Mouse (Mus musculus) small intestine, adult 2 months (tissue): Measurements from ENCODE around the gene Idua. TPM values are rescaled to one million over a fixed set of nuclear protein-coding genes. Genes with fewer than 3 reads are reported as not detected.

Experiments used
- H3K27ac ChIP-seq: fragments of 200-500 bp; 2 replicates; pipeline ENCODE4 v1.5.1; 2012; ENCODE audit warnings: low read depth, low read length, control low read depth, inconsistent platforms; ENCODE audit not compliant: insufficient read depth
- H3K27me3 ChIP-seq: fragments of 200-500 bp; 2 replicates; pipeline ENCODE4 v1.6.1; 2012; ENCODE audit warnings: mild to moderate bottlenecking, moderate library complexity, low read length, inconsistent platforms; ENCODE audit not compliant: control insufficient read depth, insufficient read depth
- H3K36me3 ChIP-seq: fragments of 200-500 bp; 2 replicates; pipeline ENCODE4 v1.6.1; 2012; ENCODE audit warnings: mild to moderate bottlenecking, low read length, control low read depth, inconsistent platforms; ENCODE audit not compliant: control insufficient read depth, insufficient read depth
- H3K4me1 ChIP-seq: fragments of 200-500 bp; 2 replicates; pipeline ENCODE4 v1.6.1; 2012; ENCODE audit warnings: low read length, inconsistent platforms, mixed read lengths; ENCODE audit not compliant: control insufficient read depth, insufficient read depth, insufficient read length
- H3K4me3 ChIP-seq: fragments of 200-500 bp; 2 replicates; pipeline ENCODE4 v1.5.1; 2012; ENCODE audit warnings: low read depth, mild to moderate bottlenecking, control low read depth, inconsistent platforms, low read length, moderate library complexity
- CTCF ChIP-seq: fragments of 200-500 bp; IDR thresholded peaks from 2 replicates; pipeline ENCODE4 v1.5.1; 2012; ENCODE audit warnings: low read depth, mild to moderate bottlenecking, control low read depth, inconsistent platforms, low read length, moderate library complexity, mixed read lengths; ENCODE audit not compliant: insufficient replicate concordance, insufficient read length; ENCODE audit errors: extremely low read depth
- POLR2A ChIP-seq: fragments of 200-500 bp; IDR thresholded peaks from 2 replicates; pipeline ENCODE4 v1.6.1; 2012; ENCODE audit warnings: low read depth, mild to moderate bottlenecking, control low read depth, inconsistent platforms, low read length, moderate library complexity
- WGBS: fragments of 180-500 bp; shearing (Covaris S2); methylation state at CpG from one replicate; pipeline ENCODE4 v1.1.7; 2018; 5-methylcytosine and 5-hydroxymethylcytosine counted together
- polyA plus RNA-seq: library from polyadenylated mRNA; depleted of rRNA; stranded (reverse); fragments of >200 nt; gene quantifications from 2 replicates; pipeline ENCODE4 v1.2.3, GENCODE M21; 2012

Idua gene
- polyA plus RNA-seq, 1 experiment, result 20.1 TPM

DNA sequence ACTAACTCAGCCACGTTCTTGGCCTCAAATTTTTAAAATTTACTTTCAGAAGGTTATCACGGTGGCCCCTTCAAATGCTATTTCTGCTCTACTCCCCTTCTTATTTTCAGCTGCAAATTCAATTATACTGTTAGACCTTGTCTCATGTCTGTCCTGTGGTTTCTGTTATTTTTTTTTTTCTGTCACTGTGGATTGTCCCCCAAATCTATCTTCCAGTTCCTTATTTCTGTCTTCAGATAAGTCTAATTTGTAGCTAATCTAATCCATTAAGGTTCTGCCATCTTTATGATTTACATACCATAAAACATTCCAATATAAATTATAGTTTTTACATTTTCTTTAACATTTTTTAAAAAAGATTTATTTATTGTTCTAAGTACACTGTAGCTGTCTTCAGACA is 7.2 kb downstream of the Idua start:
- H3K4me3 ChIP-seq, result no peak overlapping the region
- H3K27me3 ChIP-seq, result no peaks in the 10 kb centered on the region; the same call in 1 of the 2 replicates
- 81% methylated on average over 2 of the region's 2 CpGs for WGBS
- peaks cover 4% of the 10 kb centered on the region; the same call in 1 of the 2 replicates for H3K36me3 ChIP-seq
- peaks cover 5% of the 10 kb centered on the region; the same call in 1 of the 2 replicates for H3K4me1 ChIP-seq
- TF ChIP-seq POLR2A (no peak), CTCF (no peak)
- no peak overlapping the region for H3K27ac ChIP-seq

DNA sequence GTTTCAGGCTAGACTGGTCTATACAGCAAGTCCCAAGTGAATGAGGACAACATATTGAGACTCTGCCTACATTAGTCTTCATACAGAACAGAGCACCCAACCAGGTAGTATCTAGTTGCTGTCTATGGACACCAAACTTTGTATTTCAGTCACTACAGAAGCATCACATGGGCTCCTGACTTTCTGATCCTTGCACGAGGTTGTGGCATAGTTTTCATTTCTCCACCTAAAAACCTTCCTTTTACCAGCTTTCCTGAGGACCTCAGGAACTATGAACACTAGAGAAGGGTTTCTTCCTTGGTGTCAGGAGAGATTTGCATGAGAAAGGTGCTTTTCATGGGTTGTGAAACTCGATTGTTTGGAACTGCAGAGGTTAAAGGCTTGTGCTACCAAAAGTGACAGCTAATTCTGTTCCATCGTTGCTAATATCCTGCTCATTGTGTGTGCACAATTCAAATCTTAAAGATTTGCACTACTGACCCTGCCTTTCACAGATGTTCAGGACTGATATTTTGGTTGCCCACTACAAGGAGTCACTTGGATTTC is 8.3 kb downstream of the Idua start:
- Histone ChIP-seq H3K4me3 (peak overlapping the region; percentile 79), H3K27me3 (no peaks in the 10 kb centered on the region; the same call in 1 of the 2 replicates), H3K27ac (peak overlapping the region; percentile 72), H3K4me1 (peaks cover 5% of the 10 kb centered on the region; the same call in 1 of the 2 replicates), H3K36me3 (peaks cover 4% of the 10 kb centered on the region; the same call in 1 of the 2 replicates)
- TF ChIP-seq POLR2A (no peak), CTCF (no peak)
- WGBS, result 9% methylated on average over 3 of the region's 3 CpGs

DNA sequence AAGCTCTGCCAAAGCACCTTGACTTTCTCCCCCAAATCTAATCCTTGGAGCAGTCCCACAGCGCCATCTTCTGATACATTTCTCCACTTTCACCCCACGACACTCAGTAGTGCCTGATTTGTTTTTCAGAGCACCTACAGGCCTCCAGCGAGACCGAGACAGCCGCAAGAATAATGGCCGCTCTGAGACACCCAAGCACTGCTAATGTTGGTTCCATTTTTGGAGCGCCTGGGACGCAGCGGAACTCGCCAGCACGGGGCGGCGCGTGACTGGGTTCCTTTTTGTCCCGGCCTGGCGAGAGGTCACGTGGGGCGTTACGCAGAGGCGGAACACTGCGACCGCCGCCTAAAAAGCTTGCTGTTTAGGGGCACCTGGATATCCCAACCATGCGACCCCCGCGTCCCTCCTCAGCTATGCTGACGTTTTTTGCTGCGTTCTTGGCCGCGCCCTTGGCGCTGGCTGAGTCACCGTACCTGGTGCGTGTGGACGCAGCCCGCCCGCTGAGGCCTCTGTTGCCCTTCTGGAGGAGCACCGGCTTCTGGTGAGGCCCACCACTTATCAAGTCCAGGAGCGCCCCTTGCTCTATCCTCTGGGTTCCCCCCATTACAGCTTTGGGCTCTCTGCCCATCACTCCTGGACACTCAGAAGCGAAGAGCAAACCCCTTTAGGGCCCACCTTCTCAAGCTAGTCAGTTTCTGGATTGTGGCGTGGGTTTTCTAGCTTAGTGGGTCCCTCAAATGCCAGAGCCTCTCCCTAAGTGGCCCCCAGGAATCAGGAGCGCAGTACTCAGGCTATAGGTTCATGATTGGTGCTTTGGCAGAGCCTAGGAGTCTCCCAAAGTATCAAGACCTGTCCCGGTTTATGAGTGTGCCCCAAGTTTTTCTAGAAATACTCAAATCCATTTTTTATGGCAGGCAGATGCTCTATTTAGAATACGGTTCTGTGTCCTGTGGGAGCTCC is 9.1 kb downstream of the Idua start, which contains the start of gene Dgkq:
TSS of gene Dgkq (minus strand) at position 696 of the 960 bp plus-strand sequence.
- WGBS, result 2% methylated on average over 43 of the region's 43 CpGs
- Histone ChIP-seq H3K27ac (peak within 1 kb of the TSS; percentile 72), H3K4me3 (peak within 1 kb of the TSS; percentile 79), H3K4me1 (peaks cover 5% of the 10 kb centered on the region; the same call in 1 of the 2 replicates), H3K27me3 (no peaks in the 10 kb centered on the region; the same call in 1 of the 2 replicates), H3K36me3 (peaks cover 4% of the 10 kb centered on the region; the same call in 1 of the 2 replicates)
- TF ChIP-seq CTCF (peak; percentile 69; the same call in 1 of the 2 replicates), POLR2A (peak; percentile 60; the same call in 1 of the 2 replicates)

DNA sequence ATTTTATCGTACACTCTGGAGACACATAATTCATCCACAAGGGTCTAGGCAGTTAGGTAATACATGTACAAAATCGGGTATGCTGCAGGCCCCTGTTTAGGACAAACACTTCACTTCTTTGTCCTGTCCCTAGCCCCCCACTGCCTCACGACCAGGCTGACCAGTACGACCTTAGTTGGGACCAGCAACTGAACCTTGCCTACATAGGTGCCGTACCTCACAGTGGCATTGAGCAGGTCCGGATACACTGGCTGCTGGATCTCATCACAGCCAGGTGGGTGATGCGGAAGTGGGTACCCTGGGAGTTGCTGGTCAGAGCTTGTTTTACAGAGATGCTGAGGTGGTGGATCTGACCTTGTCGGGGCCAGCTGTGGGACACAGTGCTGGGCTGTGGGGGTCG is 9.9 kb downstream of the Idua start:
- WGBS, result 73% methylated on average over 9 of the region's 9 CpGs
- Histone ChIP-seq H3K36me3 (peaks cover 4% of the 10 kb centered on the region; the same call in 1 of the 2 replicates), H3K27me3 (no peaks in the 10 kb centered on the region; the same call in 1 of the 2 replicates), H3K4me1 (peaks cover 5% of the 10 kb centered on the region; the same call in 1 of the 2 replicates), H3K4me3 (0 out of 2 replicates have a peak overlapping the region, but pooled peaks have one; percentile 20), H3K27ac (no peak overlapping the region)
- TF ChIP-seq CTCF (no peak), POLR2A (no peak)

DNA sequence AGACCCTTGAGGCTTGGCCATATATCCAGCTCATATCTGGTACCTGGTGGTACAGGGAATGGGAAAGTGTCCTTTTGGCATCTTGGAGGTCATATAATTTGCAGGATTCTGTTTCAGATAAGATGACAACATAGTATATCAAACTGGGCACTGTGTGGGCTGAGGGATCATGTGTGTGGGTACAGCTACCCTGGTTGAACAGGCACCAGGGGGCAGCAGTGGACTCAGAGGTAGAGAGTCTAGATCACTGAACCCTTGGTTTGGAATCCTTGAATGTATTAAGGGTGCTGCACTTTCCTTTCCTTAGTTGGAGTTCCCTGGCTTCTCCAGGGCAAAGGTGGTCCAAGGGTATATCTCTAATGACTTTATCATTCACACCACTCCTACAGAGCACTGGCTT is 10.7 kb downstream of the Idua start:
- TF ChIP-seq CTCF, result peak; percentile 57; the same call in 1 of the 2 replicates
- TF ChIP-seq POLR2A, result no peak
- Histone ChIP-seq H3K27ac (no peak overlapping the region), H3K4me3 (no peak overlapping the region), H3K4me1 (peaks cover 5% of the 10 kb centered on the region; the same call in 1 of the 2 replicates), H3K27me3 (no peaks in the 10 kb centered on the region), H3K36me3 (peaks cover 4% of the 10 kb centered on the region; the same call in 1 of the 2 replicates)

DNA sequence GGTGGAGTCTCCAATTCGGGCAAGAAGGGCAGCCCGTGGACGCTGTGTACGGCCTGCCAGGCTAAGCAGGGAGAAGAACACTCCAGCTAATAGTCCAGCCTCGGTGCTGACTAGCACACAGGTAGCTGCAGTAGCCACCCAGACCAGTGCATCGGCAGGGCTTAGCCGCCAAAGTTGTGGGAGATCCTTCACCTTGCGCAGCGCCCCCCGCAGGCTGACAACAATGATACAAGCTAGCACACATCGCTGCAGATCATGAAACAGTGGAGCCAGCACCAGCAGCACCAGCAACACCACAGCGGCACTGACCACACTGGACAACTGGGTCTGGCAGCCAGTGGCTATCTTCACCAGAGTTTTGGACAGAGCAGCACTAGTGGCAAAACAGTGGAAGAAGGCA is 11.6 kb downstream of the Idua start:
- Histone ChIP-seq H3K36me3 (peaks cover 4% of the 10 kb centered on the region; the same call in 1 of the 2 replicates), H3K27me3 (no peaks in the 10 kb centered on the region), H3K4me3 (no peak overlapping the region), H3K27ac (no peak overlapping the region), H3K4me1 (peaks cover 5% of the 10 kb centered on the region; the same call in 1 of the 2 replicates)
- TF ChIP-seq CTCF (no peak), POLR2A (no peak)
- 94% methylated on average over 12 of the region's 12 CpGs for WGBS
